Mouse (Mus musculus): ENCODE data around the gene Tff3.

Tff3 gene

DNA sequence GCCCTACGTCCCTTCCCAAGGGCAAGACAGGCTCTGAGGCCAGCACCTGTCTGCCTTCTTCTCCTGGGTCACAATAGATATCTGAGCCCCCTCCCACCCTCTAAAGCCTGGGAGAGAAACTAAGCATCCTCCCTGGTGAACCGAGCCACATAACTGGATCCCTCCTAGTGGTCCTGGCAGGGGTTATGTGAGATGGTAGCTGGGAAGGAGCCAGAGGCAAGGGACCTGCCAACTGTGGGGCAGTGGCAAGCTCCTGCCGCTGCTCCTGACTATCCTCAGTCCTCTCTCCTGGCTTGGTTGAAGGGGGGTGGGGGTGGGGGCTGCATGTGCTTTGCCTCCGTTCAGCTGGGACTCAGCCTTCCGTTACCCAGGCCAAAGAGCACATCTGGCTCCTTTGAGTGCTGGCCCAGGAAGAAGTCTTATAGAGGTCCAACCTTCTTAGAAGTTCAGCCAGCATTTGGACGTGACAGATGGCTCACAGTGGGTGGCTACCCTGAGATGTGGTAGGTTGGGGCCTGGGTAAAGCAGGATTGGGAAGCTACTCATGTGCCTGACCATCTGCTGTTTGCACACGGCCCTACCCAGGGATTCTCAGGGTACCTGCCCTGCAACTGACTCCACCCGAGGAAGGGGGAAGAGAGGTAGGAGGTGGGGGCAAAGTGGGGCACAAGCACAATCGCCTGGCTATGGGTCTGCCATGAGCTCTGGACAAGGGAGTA lies 3.7 kb downstream of the Tff3 start:
- DNase-seq (ENCODE audit: low read depth, low spot score), result no peak

DNA sequence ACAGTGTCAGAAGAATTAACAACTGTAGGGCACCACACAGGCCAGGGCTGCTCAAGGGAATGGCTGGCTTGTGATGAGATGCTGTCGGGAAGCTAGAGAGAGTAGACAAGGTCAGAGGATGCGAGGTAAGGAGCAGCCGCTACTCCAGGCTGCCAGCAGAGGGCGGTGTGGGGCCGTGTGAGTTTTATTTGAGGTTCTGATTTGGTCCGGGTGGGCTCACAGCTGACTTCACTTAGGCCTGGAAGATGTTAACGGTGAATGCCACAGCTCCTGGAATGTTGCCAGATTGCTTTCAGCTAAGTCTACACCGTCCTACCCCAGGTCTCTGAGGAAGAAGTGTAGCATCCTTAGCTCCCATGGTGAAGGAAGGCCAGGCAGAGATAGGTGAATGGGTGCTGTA lies 7.5 kb downstream of the Tff3 start:
- DNase-seq (ENCODE audit: low read depth, low spot score), result peak; percentile 47

DNA sequence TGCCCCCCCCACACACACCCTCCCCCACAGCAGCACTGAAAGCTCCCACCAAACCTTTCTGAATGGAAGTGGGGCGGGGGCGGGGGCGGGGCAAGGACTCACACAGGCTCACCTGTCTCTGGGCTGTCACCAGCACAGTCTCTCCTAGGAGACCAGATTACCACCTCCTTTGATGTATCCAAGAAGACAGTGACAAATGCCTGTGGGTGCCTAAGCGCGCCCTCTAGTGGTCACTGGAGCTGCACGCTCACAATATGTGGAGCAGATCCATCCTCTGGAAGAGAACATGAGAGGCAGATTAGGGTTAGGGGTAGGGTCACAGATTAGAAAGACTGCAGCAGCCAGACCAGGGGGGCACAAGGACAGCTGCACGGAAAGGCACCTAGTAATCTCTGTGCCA lies 10.0 kb downstream of the Tff3 start:
- DNase-seq (ENCODE audit: low read depth, low spot score), result peak; percentile 64

DNA sequence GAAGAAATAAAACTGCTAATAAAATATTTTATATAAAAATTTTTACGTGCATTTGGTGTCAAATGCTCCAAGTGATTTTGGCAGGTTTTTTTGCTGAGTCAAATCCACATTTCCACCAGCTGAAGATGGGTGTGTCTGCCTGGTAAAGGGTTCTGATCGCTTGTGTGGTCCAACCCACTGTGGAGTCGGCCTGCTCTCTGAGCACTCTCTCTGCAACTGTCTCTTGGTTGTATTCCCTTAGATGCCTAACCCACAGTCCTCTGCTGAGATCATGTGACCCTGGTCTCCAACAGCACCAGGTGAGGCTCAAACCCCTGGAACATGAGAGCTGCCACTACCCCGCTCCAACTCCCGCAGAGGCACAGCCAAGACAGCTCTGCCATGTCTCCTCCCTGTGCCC lies 11.5 kb downstream of the Tff3 start:
- no peak for DNase-seq (ENCODE audit: low read depth, low spot score)

DNA sequence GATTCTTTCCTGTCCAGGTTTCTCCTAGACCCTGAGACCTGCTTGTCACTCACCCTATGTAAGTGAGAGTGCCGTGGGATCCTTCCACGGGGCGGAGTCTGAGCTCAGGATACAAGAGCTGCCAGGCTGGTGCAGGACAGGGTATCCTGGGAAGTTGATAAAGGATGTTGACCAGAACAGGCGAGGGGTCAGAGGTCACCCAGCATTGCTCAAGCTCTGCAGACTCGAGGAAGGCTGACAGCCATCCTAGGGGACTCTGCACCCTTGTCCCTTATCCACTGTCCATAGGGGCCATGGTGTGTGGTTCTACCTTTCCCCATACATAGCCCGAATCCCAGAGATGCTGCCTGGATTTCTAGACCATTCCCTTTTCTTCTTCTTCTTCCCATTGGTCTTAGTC lies 13.4 kb downstream of the Tff3 start:
- DNase-seq (ENCODE audit: low read depth, low spot score), result no peak

DNA sequence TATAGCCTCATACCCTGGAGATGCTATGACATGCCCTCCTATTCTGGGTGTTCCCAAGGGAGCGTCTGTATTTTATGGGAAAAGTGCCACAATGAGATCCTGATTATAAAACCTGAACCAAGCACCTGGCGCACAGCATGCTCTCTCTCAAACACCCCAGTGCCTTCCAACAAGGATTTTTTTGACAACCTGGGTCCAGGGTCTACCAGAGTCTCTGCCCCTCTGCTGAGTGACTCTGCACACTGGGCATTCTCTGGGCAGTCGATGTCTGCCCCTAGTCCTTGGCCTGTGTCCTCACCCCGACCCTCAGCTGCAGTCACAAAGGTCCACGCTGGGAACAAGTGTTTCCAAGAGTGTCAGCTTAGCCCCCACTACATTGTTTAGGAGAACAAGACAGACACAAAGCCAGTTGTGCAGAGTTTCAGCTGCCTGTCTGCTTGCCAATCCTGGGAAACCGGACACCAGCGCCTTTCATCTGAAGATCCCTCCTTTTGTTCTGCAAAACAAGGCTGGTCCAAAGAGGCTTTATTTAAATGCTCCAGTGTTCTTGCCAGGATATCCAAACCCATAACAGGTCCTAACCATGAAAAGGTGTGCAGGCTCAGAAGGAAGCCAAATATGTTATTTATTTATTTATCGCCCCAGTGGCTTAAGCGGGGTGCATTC lies 16.1 kb downstream of the Tff3 start:
- no peak for DNase-seq (ENCODE audit: low read depth, low spot score)

DNA sequence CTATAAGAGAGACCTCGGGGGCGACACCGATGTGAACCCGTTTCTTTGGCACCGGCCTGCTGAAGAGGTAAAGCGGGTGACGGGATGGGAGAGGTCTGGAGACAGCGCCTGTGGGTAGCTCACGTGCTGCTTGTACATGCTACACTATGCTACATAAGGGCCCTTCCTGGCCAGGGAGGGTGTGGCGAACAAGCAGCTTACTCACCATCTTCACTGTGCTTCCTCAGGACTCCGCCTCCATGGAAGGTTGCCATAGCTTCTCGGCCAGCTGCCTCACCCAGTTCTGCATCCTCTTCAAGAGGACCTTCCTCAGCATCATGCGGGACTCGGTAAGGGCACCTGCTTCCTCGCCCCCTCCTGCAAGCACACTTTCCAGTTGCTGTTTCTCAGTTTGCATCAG lies 21.1 kb downstream of the Tff3 start:
- no peak for DNase-seq (ENCODE audit: low read depth, low spot score)

DNA sequence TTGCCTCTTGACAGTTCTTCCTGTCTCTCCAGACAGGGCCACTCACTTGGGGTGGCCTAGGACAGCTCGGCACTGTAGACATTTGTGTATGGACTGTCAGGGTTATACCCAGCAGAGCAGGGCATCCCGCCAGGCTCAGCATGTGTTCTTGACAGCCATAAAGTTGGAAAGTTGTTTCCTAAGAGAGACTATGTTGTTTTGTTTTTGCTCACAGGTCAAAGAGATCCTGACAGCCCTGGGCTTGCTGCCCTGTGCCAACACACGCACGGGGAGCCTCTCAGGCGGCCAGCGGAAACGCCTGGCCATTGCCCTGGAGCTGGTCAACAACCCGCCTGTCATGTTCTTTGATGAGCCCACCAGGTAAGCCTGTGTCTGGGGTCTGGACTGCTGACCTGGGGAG lies 25.6 kb downstream of the Tff3 start:
- no peak for DNase-seq (ENCODE audit: low read depth, low spot score)

DNA sequence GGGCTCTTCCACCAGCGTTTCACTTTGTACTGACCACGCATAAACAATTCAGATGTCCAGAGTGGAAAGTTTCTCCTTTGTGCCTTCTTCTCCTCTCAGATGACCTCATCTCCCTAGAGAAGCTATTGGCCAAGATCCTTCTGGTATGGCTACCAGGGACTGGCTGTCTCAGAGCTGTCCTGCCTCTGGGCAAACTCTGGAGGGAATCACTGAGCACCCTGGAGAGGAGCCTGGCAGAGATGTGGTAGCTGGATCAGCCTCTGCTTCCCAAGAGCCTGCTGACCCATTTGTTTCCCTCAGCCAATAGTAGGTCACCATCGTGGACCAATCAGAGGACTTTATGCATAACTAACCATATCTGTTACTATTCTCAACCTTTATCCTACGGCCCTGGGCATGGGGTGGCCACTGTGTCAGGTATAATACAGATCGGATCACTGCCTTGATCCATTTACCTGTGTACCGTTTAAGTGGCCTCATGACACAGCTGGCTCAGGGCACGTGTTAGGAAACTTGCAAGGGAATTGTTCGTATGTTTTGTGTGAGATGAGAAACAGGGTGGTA lies 26.4 kb downstream of the Tff3 start:
- DNase-seq (ENCODE audit: low read depth, low spot score), result no peak

DNA sequence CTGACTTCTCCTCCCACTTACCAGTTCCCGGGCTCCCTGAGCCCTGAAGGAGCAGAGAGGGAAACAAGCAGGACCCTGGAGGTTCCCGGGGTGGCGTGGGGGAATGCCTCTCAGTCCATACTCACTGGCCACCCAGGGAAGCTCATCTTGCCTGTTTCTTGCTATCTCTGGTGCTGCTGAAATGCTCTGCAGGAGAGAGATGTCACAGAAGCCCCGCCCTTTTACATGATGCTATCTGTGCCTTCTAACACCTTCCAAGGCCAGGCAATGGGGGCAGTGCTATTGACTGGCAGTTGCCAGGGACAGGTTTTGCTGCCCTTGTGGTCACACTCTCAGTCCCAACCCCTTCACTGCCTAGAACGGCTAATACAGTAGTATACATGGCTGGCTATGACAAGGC lies 30.7 kb downstream of the Tff3 start:
- no peak for DNase-seq (ENCODE audit: low read depth, low spot score)

DNA sequence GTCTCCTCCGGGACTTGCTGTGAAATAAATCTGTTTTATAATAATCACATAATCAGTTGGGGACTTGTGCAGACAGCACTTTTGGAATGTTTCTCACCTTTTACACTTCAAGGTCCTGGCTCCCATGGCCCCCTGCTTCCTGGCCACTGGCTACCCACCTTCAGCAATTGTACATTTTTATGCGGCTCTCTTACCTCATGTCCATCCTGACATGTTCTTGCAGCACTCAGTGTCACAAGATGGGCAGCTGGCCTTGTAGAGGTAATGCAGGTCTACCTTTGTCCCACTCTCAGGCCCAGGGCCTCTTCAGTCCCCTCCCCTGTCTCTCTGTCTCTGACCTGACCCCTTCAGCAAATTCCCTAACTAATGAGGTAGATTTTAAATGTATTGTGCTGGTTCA lies 32.6 kb downstream of the Tff3 start:
- no peak for DNase-seq (ENCODE audit: low read depth, low spot score)

DNA sequence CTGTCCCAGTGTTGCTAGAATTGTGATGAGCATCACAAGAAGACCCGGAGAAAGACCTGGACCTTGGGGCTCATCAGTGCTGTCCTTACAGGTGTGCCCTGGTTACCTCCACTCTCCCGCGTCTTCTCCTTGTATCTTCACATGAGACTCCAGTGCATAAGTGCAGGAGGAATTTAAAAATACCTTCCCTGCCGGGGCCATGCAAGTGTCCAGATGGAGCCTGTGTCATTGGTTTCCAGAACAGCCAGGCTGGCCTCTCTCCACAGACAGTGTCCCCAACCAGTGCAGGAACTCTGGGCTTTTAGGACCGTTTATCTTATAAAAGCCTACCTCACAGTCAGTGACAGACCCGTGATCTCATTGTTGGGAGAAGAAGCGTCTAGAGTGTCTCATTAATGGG lies 33.9 kb downstream of the Tff3 start:
- DNase-seq (ENCODE audit: low read depth, low spot score), result no peak

DNA sequence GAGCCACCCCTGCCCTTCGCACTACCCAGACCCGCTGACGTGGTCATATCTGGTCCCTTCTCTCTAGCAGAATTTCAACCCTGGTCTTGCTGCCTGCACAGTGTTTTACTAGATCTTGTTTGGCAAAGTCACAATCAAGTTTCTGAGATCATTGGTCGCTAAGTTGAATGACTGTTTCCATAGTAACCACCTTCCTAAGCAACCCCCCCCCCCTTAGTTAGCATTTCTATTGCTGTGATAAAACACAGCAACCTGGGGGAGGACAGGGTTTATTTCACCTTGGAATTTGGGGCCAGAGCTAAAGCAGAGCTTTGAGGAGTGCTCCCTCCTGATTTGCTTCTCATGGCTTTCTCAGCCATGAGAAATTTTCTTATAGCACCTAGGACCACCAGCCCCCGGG lies 34.7 kb downstream of the Tff3 start:
- no peak for DNase-seq (ENCODE audit: low read depth, low spot score)

DNA sequence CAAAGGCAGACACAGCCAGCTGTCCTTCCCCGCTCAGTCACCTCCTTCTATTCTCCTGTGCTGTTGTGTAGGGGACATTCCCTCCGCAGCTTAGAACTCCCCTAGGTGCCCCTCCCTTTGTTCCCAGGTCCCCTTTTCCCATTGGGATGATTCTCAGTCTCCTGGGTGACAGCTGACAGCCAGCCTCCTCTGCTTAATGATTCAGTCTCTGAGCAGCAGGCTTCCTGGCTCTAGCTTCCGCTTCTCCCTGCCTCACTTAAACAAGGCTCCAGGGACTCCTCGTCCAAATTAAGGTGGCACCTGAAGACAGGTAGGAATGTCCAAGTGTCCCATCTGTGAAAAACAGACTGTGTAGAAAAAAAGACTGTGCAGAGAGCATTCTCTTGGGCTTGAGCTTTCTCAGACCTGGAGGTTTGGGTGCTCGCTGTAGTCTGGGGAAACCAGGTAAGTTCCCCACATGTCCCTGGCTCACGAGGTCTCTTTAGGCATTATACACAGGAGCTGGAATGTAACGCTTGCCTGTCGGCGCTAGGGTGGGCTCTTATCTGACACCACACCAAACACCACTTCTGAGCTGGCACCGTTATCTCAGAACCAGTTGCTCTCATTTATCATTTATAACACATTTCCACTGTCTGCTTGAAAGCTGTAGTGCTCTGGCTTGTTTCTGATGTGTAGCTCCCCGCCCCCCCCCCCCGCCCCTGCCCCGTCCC lies 38.3 kb downstream of the Tff3 start:
- DNase-seq (ENCODE audit: low read depth, low spot score), result no peak

DNA sequence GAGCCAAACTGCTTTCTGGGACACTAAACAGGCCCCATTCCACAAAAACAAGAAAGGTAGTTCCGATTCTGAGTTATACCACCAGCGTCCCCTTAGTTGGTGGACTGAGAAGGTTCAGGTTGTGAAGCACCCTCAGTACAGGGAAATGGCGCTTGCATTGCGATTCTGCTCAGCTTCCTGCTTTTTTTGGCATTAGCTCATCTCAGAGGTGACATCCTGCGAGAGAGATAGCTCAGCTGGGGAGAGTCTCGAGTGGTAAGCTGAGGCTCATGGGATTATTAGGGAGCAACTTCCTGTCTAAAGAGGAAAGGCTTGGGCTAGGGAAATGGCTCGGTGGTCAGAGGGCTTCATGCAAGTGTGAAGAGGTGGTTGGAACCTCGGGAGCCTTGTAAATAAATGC lies 39.6 kb downstream of the Tff3 start:
- no peak for DNase-seq (ENCODE audit: low read depth, low spot score)

DNA sequence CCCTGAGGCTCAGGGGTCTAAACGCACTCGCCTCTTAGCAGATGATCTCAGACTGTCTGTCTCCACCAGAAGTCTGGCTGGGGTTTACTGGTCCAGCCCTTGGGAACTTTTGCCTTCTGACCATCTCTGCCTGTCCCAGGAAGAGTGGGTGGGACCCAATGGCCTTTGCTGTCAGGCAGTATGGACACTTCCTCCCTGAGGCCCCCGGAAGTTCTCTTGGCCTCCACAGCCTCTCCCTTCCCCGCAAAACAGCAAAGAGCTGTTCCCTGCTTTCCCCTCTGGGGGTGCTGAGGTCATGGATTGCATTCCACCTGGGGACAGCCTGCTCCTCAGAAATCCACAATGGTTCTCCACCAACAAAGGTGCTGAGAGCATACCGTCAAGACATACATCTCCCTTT lies 40.7 kb downstream of the Tff3 start:
- no peak for DNase-seq (ENCODE audit: low read depth, low spot score)

DNA sequence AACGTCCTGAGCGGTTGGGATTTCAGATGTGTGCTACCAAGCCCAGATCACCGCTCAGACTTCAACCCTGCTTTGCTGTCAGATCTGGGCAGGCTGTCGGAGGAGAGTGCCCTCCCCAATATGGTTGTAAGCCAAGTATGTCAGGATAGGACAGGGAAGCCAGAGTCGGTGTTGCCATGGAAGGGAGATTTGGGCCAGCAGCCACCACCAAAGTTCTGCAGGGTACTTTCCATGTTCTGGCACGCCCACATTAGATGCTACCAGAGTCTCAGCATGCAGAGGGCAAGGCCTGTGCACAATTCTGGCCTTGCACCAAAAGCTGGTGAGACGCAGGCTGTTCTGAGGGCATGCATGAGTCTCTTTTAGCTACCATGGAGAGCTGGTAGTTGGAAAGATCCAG lies 43.2 kb downstream of the Tff3 start:
- no peak for DNase-seq (ENCODE audit: low read depth, low spot score)

DNA sequence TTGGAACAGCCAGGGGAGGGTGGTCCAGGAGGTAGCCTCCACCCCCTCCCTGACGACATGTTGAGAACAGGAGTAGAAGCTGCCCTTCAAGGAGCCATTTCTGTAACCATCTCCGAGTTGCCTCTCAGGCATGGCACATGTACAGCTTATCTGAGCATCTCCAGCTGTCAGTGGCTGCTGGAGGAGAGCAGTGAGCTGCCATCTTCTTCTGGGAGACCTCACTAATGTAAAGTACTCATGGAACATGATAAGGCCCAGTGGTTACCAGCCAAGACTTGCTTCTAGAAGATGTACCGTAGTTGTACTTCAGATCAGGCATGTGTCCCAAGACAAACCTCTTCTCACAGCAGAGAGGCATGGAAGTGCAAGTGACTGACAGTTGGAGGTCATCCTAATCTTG lies 43.9 kb downstream of the Tff3 start:
- DNase-seq (ENCODE audit: low read depth, low spot score), result no peak

DNA sequence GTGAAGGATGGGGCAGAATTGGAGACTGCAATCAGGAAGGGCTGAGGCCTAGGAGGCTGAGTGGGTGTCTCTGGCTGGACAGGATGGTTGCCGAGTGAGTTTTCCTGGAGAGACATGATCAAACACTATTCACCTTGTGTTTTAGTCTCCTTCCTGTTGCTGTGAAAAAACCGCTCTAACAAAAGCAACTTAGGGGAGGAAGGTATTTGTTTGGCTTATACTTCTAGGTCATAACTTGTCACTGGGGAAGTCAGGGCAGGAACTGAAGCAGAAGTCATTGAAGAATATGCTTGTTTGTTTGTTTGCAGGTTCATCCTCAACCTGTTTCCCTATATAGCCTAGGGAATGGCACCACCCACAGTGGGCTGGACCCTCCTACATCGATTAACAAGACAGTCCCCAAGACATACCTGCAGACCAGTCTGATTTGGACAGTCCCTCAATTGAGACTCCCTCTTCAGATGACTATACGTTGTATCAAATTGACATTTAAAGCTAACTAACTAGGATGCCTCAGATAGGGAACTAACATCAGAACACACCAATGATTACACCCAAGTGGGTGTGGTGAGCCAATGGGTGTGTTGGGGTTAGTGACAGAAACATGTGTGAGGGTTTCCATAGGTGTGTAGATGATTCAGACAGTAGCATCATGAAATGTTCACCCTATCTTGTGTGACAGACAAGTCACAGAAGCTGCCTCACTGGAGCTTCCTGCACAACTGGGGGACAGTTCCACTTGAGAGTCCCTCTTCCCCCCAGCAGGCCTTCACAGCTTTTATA lies 47.0 kb downstream of the Tff3 start:
- no peak for DNase-seq (ENCODE audit: low read depth, low spot score)

DNA sequence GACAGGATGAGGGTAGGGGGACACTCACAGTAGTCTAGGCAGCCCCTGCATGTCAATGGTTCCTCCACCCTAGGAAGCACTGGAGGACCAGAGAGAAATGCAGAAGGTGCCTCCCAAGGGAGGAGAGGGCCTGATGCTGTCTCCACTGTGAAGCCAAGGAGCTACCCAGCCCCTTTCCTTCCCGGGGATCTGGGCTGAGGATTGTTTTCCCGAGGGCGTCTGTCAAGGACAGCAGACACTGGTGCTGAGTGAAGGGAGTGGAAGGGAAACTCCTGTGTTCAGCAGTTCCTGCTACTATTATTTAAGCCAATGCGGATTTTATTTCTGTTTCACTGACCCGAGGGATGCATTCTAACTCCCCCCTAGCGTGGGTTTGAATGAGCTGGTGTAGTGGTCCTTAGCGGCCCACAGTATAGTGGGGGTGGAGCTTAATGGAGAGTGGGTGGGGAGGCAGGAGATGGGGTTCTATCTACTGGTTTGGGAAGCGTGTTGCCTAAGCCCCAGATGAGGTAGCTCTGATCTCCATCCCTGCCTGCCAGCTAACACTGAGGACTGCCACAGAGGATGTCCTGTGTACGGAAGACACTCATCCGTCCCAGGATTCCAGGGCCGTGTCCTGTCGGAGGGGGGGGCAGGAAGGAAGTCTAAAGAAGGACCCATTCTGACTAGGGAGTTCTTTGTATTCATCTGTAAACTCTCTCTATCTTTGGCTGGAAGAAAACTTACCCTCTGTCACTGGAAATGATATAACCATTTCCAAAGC lies 50.2 kb downstream of the Tff3 start:
- DNase-seq (ENCODE audit: low read depth, low spot score), result no peak

DNA sequence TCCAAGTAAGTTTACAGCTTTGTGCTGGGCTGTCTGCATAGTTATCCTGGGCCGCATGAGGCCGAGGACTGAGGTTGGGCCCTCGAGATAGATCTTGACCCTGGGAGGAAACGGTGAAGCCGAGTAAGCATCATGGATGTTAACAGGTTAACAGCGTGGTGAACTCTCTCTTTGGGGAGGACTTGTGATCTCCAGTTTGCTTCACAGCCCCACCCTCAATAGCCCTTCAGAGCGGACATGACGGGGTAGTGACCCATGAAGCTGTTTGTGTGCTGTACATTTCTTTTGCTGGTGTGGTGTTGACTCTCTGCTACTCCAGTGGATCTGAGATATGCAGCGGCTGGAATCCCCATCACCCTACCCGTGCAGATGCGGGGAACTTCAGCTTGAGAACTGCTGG lies 50.9 kb downstream of the Tff3 start:
- DNase-seq (ENCODE audit: low read depth, low spot score), result no peak
